Mouse (Mus musculus) erythroblast, embryonic 14.5 days (primary cell): Measurements from ENCODE around the gene Maml3. TPM values are rescaled to one million over a fixed set of nuclear protein-coding genes. Genes with fewer than 3 reads are reported as not detected.

ENCODE experiments used
- H3K27me3 ChIP-seq: 2 replicates; pipeline ENCODE4 v1.6.1; 2012; ENCODE audit warnings: inconsistent platforms; ENCODE audit not compliant: control insufficient read depth
- H3K36me3 ChIP-seq: 2 replicates; pipeline ENCODE4 v1.6.1; 2012; ENCODE audit warnings: mild to moderate bottlenecking, inconsistent platforms; ENCODE audit not compliant: control insufficient read depth
- H3K4me1 ChIP-seq: 2 replicates; pipeline ENCODE4 v1.6.1; 2012; ENCODE audit warnings: inconsistent platforms; ENCODE audit not compliant: control insufficient read depth
- H3K4me3 ChIP-seq: replicated peaks from 2 replicates; pipeline ENCODE3; 2012; ENCODE audit warnings: moderate library complexity, mild to moderate bottlenecking, inconsistent platforms
- H3K9me3 ChIP-seq: 2 replicates; pipeline ENCODE4 v1.6.1; 2012; ENCODE audit warnings: low read length, inconsistent platforms, mixed read lengths; ENCODE audit not compliant: control insufficient read depth
- GATA1 ChIP-seq: IDR thresholded peaks from 2 replicates; pipeline ENCODE4 v1.6.1; 2012; ENCODE audit warnings: low read length, inconsistent platforms, mixed read lengths
- TAL1 ChIP-seq: IDR thresholded peaks from 3 replicates; pipeline ENCODE4 v1.6.1; 2012; ENCODE audit warnings: low read length, inconsistent platforms, mixed read lengths
- polyA plus RNA-seq: library from polyadenylated mRNA; stranded (reverse); fragments of >175 nt; gene quantifications from 2 replicates; pipeline ENCODE4 v1.2.3, GENCODE M21; 2012

The Maml3 gene
- polyA plus RNA-seq, 1 experiment: 0.04 TPM

DNA sequence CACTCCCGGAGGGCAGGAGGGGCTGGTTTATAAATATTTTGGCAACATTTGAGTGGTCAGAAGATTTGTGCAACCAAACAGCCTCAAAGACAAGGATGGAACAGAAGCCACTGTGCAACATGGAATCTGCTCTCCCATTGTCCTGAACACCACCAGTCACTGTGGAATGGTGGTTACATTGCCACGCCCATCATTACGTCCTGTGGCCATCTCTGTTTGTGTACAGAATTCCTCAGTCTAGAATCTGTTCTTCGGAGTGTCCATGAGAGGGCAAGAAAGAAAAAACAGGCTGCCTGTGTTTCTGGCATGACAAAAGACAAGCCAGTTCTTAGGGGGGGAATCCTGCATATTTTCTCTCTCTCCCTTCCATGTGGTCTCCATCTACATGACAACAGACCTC lies 150.4 kb downstream of the Maml3 start:
- no peaks in the 10 kb centered on the region for H3K9me3 ChIP-seq
- no peaks in the 10 kb centered on the region for H3K27me3 ChIP-seq
- TF ChIP-seq TAL1 (no peak), GATA1 (no peak)
- no peak overlapping the region for H3K4me3 ChIP-seq
- no peaks in the 10 kb centered on the region for H3K36me3 ChIP-seq
- peaks cover 4% of the 10 kb centered on the region for H3K4me1 ChIP-seq

DNA sequence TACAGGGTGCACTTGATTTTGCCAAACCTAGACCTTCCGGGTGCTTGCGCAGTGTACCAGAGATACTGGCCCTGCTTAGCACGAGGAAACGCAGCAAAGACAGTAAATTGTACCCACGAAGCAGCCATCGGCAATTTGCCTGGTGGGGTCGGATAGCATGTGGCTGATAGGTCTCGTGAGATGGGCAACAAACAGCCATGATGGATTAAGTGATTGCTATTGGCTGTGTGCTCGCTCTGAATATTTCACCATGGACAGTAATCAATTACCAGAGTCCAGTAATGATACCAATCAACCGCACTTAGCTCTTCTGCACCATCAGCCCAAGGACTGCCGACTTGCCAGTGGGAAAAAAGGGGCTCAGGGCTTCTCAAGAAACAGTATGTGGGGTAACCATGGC lies 150.9 kb downstream of the Maml3 start:
- H3K4me1 ChIP-seq: peaks cover 4% of the 10 kb centered on the region
- no peak for TF ChIP-seq TAL1
- no peak for TF ChIP-seq GATA1
- H3K36me3 ChIP-seq: no peaks in the 10 kb centered on the region
- H3K4me3 ChIP-seq: no peak overlapping the region
- no peaks in the 10 kb centered on the region for H3K27me3 ChIP-seq
- H3K9me3 ChIP-seq: no peaks in the 10 kb centered on the region

DNA sequence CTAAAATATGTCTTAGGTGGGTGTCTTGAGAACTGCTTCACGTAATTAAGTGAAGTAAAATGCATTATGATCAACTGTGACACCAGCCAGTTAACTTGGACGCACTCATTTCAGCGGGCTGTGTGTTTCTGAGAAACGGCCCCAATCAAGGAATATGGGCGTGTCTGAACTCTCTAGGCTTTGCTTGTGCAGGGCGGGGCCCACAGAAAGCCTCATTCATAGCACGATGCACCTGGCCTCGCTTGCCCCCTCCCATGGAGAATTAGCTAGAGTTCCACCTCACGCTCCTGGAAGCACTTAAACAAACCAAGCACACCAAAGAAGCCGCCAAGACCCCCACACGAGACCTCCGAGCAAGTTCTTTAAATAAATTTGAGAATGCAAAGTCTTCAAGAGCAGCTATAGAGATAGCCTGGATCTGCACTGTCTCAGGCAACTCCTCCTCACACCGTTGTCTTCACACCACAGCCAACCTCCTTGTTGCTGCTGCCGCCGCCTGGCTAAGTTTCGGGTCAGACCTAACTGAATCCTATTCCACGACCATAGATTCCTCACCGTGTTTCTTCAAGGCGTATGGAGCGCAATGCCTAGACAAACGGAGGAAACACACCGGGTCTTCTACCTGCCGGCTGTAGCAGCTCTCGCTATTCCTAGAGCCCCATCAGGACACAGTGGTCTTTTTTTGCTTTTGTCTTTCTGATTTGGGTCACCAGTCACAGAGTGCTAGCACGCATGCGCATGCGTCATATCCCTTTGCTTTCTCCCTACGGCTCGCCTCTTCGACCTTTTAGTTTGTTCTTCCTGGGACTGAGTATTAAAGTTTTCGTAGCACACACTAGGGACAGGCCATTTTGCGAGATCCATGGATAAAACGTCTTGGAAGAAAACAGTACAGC lies 151.9 kb downstream of the Maml3 start:
- H3K4me1 ChIP-seq: peaks cover 4% of the 10 kb centered on the region
- no peaks in the 10 kb centered on the region for H3K36me3 ChIP-seq
- H3K27me3 ChIP-seq: no peaks in the 10 kb centered on the region
- TF ChIP-seq GATA1: no peak
- TF ChIP-seq TAL1: no peak
- no peak overlapping the region for H3K4me3 ChIP-seq
- H3K9me3 ChIP-seq: no peaks in the 10 kb centered on the region

DNA sequence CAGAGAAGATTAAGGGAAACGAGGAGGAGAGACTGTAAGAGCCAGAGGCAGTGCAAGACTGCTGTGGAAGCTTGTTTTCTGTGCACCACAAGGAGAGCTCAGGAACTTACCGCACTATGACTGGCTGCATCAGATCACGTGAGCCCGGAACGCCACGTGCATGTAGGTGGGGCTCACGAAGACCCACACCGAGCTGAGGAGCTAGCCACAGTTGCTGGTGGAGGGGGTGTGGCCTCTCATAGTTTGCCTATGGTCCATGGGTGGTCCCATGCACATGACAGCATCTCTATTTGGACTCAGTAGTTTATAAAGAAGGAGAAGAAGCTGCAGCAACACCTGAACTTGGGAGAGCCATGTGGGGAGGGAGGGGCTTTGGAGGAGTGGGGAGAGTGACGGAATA lies 152.6 kb downstream of the Maml3 start:
- H3K9me3 ChIP-seq: no peaks in the 10 kb centered on the region
- H3K27me3 ChIP-seq: no peaks in the 10 kb centered on the region
- peaks cover 6% of the 10 kb centered on the region for H3K4me1 ChIP-seq
- no peak overlapping the region for H3K4me3 ChIP-seq
- no peak for TF ChIP-seq TAL1
- TF ChIP-seq GATA1: no peak
- no peaks in the 10 kb centered on the region for H3K36me3 ChIP-seq

DNA sequence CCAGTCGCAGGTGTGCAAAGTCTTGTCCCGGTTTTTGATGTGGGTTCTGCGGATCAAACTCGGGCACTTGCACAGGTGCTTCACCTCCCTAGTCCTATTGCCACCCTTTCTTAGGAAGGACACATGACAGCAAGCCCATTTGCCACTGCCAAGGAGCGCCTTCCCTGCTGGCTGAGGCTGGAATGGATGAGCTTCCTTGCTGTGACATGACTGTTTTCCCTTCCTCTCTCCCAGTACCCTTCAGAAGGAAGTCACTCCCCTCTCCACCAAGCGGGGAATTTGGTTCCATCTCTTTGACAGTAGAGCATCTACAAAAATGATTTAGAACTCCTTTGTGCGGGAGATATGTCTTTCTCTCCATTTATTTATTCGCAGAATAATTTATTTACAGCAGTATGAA lies 155.2 kb downstream of the Maml3 start:
- H3K9me3 ChIP-seq: no peaks in the 10 kb centered on the region
- no peaks in the 10 kb centered on the region for H3K36me3 ChIP-seq
- no peaks in the 10 kb centered on the region for H3K27me3 ChIP-seq
- no peak overlapping the region for H3K4me3 ChIP-seq
- no peak for TF ChIP-seq GATA1
- no peak for TF ChIP-seq TAL1
- peaks cover 6% of the 10 kb centered on the region for H3K4me1 ChIP-seq

DNA sequence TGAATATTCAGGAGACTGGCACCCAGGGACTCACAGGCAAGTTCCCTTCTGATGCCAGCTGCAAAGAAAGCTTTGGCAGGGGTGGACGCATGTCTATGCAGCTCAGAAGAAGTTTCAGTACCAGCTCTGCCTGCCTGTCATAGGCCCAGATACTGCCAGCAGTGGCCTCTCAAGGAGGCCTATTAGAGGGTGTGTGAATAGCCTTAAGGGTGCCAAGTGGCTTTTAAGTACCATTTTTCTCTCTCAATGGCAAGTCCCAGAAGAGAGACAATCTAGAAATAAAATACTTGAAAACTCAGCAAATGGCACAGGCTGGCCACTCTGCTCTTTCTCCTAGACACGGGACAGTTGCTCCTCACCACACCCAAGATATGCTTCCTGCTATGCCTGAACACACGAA lies 157.7 kb downstream of the Maml3 start:
- Histone ChIP-seq H3K4me1 (peaks cover 4% of the 10 kb centered on the region), H3K36me3 (no peaks in the 10 kb centered on the region), H3K4me3 (no peak overlapping the region), H3K27me3 (no peaks in the 10 kb centered on the region), H3K9me3 (no peaks in the 10 kb centered on the region)
- TF ChIP-seq TAL1 (no peak), GATA1 (no peak)

DNA sequence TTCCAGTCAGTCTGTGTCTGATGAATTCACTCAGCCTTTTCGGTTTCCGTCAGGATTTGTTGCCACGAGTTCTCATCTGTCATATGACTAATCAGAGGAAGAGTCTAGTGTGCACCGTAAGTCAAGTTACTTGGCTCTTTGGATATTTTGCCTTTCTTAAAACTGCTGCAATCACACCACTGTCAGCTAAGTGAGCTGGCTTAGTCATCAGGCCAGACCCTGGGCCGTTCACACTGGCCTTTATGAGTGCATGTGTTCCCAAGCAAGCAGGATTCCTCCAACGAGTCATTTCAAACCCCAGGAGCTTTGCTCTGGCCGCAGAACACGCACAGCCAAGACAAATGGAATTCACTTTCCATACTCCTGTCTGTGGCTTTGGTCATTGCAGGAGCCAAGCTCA lies 161.2 kb downstream of the Maml3 start:
- Histone ChIP-seq H3K4me1 (peaks cover 3% of the 10 kb centered on the region; the same call in 1 of the 2 replicates), H3K36me3 (no peaks in the 10 kb centered on the region), H3K27me3 (no peaks in the 10 kb centered on the region), H3K4me3 (no peak overlapping the region), H3K9me3 (no peaks in the 10 kb centered on the region)
- TF ChIP-seq GATA1 (no peak), TAL1 (no peak)

DNA sequence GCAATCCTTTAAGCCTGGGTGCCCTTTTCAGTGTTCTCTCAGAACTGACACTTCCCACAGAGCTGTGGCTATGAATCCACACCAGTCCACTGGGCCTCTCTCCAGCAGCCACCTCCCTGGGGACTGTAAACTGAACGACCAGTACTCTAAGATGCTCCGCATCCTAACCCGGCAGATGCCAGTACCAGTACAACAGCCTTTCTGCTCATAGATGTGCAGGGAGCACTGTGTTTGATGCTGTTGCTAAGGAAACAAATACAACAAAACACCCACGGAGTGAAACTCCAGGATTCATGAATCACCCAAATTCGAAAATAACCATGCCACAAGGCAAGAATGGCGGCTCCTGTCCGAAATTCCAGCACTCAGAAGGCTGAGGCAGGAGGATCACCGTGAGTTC lies 163.1 kb downstream of the Maml3 start:
- Histone ChIP-seq H3K4me3 (no peak overlapping the region), H3K9me3 (no peaks in the 10 kb centered on the region), H3K27me3 (no peaks in the 10 kb centered on the region), H3K4me1 (no peaks in the 10 kb centered on the region), H3K36me3 (no peaks in the 10 kb centered on the region)
- TF ChIP-seq GATA1 (no peak), TAL1 (no peak)

DNA sequence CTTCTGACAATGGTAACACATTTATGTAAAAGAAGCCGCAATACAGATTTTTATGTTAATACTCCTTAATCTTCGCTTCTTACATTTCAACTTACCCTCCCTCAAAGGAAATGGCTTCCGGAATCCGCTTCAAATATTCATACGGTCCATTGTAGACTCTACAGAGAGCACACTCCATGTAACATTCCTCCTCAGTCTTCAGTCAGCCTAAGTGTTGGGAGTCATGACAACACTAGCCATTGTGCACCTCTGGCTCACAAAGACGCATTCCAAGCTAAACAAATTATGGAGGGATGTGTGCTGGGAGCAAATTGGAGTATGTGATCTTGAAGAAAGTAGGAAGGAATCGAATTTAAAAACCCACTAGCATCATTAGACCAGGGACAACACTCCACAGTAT lies 165.0 kb downstream of the Maml3 start:
- Histone ChIP-seq H3K9me3 (no peaks in the 10 kb centered on the region), H3K36me3 (no peaks in the 10 kb centered on the region), H3K4me3 (no peak overlapping the region), H3K4me1 (no peaks in the 10 kb centered on the region), H3K27me3 (no peaks in the 10 kb centered on the region)
- TF ChIP-seq TAL1 (no peak), GATA1 (no peak)
